Mouse (Mus musculus) erythroblast, adult 5-6 weeks (primary cell): ENCODE measurements around the gene Sipa1l2. TPM values are rescaled to one million over a fixed set of nuclear protein-coding genes. Genes with fewer than 3 reads are reported as not detected.

Source experiments
- ATAC-seq: replicated peaks from 2 replicates; pipeline ENCODE4 v1.8.0; 2016; ENCODE audit warnings: moderate number of reproducible peaks, mild to moderate bottlenecking, moderate TSS enrichment, inconsistent platforms; ENCODE audit not compliant: poor library complexity, low FRiP score, severe bottlenecking
- total RNA-seq, 2 experiments: library from RNA; stranded (forward) in 1 of 2; stranded (reverse) in 1 of 2; fragments of 150-400 nt in 1 of 2; fragments of 200-764, 138-1000 nt in 1 of 2; gene quantifications; 2 replicates each; pipeline versions ENCODE4 v1.2.3 to v1.2.4; 2015 to 2017; ENCODE audit warnings: low replicate concordance in 2 of 2

Gene Sipa1l2
- total RNA-seq, 2 experiments from 2014 or later = 0.38 to 1.2 TPM

DNA sequence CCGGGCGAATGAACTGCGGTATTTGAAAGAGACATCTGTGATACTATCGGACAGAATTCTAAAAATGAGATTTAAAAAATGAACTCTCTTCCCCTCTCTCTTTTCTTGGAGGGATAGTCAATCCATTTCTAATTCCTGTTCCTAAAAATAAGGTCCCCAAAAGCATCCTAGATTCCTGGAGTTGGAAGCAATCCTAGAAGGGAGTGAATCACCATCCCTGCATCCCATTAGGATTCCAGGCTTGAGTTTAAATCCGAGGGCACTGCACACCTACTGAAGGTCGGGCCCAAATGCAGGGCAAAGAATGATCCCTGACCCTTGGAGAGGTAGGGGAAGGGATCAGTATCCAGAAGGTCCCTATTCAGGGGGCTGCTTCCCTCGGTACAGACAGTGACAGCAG is 17.0 kb upstream of the Sipa1l2 start:
- ATAC-seq = no peak

GRCm38 (mm10) chr8:125584276-125584675 is 14.7 kb upstream of the Sipa1l2 start:
- no peak for ATAC-seq

- ATAC-seq = no peak
These were observed 10.8 kb upstream of the Sipa1l2 start for GRCm38 (mm10) chr8:125580426-125580825.

GRCm38 (mm10) chr8:125576127-125576526 is 6.5 kb upstream of the Sipa1l2 start:
- no peak for ATAC-seq

DNA sequence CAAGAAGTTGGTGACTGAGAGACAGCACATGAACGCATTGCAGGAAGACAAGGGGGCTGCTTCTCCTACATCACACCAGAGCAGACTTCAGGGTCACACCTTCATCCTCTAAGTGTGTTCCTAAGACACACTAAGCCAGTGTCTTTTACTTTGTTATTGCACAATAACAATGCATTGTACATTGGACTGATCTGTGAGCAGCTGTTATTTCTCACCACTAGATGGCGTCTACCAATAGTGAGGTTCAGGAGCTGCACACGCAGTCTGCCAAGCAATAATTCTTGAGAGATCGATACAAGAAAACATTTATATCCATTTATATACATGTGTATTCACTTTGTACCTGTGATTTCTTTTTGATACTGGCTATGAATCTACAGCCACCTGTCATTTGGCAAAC is 4.7 kb upstream of the Sipa1l2 start:
- no peak for ATAC-seq

- no peak for ATAC-seq
These were observed 2.6 kb upstream of the Sipa1l2 start for GRCm38 (mm10) chr8:125572246-125572645.

- ATAC-seq = no peak
These were observed 1.3 kb upstream of the Sipa1l2 start for GRCm38 (mm10) chr8:125570835-125571465.

- no peak for ATAC-seq
These were observed 781 bp upstream of the Sipa1l2 start for GRCm38 (mm10) chr8:125570389-125570788.

DNA sequence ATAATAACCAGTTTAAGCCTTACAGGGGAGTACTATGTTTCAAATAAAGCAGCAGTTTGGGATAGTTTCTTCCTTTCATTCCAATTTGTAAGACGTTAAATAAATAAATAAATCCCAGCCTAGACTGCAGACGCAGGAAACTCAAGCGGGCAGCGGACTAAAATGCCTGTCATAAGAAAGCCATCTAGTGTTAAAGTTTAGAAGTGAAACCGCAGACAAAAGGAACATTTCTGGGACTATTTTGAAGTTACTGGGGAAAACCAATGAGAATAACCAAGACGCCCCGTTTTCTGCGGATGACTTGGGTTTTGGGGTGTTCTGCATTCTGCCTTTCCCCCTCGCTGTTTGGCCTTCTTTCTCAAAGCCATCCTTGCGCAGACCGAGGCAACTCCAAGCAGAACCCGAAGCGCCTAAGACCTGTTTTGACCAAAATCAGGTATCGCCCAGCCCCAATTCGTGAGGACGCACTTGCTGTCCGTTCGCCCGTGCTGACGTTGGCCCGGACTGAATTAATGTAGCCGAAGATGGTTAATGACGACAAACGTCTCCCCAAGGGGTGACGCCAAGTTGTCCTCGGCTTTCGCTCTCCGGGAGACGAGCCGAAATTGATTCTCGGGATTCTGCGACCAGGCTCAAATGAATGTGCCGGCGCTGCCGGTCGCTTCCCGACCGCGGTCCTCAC is 616 bp downstream of the Sipa1l2 start:
- no peak for ATAC-seq

GRCm38 (mm10) chr8:125568421-125568850 is 1.2 kb downstream of the Sipa1l2 start:
- ATAC-seq = no peak

- no peak for ATAC-seq
These were observed 2.0 kb downstream of the Sipa1l2 start for GRCm38 (mm10) chr8:125567569-125567968.

- ATAC-seq = no peak
These were observed 6.7 kb downstream of the Sipa1l2 start for GRCm38 (mm10) chr8:125562878-125563277.

GRCm38 (mm10) chr8:125560825-125561490 is 8.7 kb downstream of the Sipa1l2 start:
- no peak for ATAC-seq

- ATAC-seq = no peak
These were observed 10.4 kb downstream of the Sipa1l2 start for GRCm38 (mm10) chr8:125559066-125559653.

- no peak for ATAC-seq
These were observed 11.2 kb downstream of the Sipa1l2 start for GRCm38 (mm10) chr8:125558109-125559065.

- ATAC-seq = no peak
These were observed 12.1 kb downstream of the Sipa1l2 start for GRCm38 (mm10) chr8:125557391-125558108.

DNA sequence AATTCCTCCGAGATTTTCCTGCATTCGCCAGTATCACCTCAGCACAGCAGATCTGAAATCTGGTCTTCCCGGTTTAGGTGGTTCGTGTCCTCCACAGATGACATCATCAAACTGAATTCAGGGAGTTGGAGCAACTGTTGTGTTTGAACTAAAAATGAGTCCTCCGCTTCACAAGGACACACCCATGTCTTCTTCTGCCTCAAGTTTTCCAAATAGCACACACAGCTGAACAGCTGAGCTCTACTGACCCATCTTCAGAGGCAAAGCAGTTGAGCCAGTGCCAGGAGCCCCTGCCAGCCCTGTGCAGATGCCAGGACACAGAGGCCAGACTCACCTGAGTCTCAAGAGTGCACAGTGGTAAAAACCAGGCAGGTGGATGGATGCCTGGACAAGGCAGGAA is 12.9 kb downstream of the Sipa1l2 start:
- no peak for ATAC-seq

GRCm38 (mm10) chr8:125550567-125550966 is 19.0 kb downstream of the Sipa1l2 start:
- ATAC-seq = no peak

GRCm38 (mm10) chr8:125547296-125547695 is 22.3 kb downstream of the Sipa1l2 start:
- no peak for ATAC-seq
